Mouse (Mus musculus) spleen, adult 2 months (tissue): ENCODE measurements around the gene Isyna1.

Experiments used
- CTCF ChIP-seq: fragments of 200-500 bp; IDR thresholded peaks from 2 replicates; pipeline ENCODE4 v1.5.1; 2011; ENCODE audit warnings: mild to moderate bottlenecking, inconsistent platforms; ENCODE audit not compliant: insufficient read depth, insufficient read length, insufficient replicate concordance; ENCODE audit errors: extremely low read depth
- POLR2A ChIP-seq: fragments of 200-500 bp; IDR thresholded peaks from 2 replicates; pipeline ENCODE4 v1.6.1; 2011; ENCODE audit warnings: low read depth, low read length, inconsistent platforms

GRCm38 (mm10) chr8:70646369-70646768, 52.2 kb downstream of the Isyna1 start:
- TF ChIP-seq CTCF: no peak
- TF ChIP-seq POLR2A: no peak
